Mouse (Mus musculus) liver, adult 2 months (tissue): ENCODE results near the gene Ankrd12. TPM values are rescaled to one million over a fixed set of nuclear protein-coding genes. Genes with fewer than 3 reads are reported as not detected.
"Not testable (repeated sequence)": the region's sequence is repeated elsewhere in the genome, so short reads cannot be mapped to it uniquely, and the experiment has no call there.

Experiments used
- DNase-seq: peaks from one replicate; pipeline ENCODE4 v3.0.0-alpha.2; 2011; ENCODE audit warnings: low read depth, low spot score; ENCODE audit errors: extremely low read depth
- H3K27ac ChIP-seq: fragments of 200-500 bp; replicated peaks from 2 replicates; pipeline ENCODE4 v1.5.1; 2012; ENCODE audit warnings: low read depth, mild to moderate bottlenecking, control low read depth, inconsistent platforms, low read length; ENCODE audit not compliant: insufficient read depth
- H3K27me3 ChIP-seq: fragments of 200-500 bp; 2 replicates; pipeline ENCODE4 v1.6.1; 2012; ENCODE audit warnings: mild to moderate bottlenecking, moderate library complexity, low read length, inconsistent platforms; ENCODE audit not compliant: control insufficient read depth, insufficient read depth
- H3K36me3 ChIP-seq: fragments of 200-500 bp; 2 replicates; pipeline ENCODE4 v1.6.1; 2012; ENCODE audit warnings: low read length, inconsistent platforms; ENCODE audit not compliant: control insufficient read depth, insufficient read depth
- H3K4me1 ChIP-seq: fragments of 200-500 bp; 2 replicates; pipeline ENCODE4 v1.6.1; 2011; ENCODE audit warnings: low read length; ENCODE audit not compliant: control insufficient read depth, insufficient read depth
- H3K4me3 ChIP-seq: fragments of 200-500 bp; 2 replicates; pipeline ENCODE4 v1.5.1; 2011; ENCODE audit warnings: low read depth, mild to moderate bottlenecking, control low read depth, low read length, moderate library complexity; ENCODE audit not compliant: insufficient read depth
- H3K79me2 ChIP-seq: fragments of 200-500 bp; 2 replicates; pipeline ENCODE4 v1.6.1; 2012; ENCODE audit warnings: inconsistent platforms, mild to moderate bottlenecking, low read length, moderate library complexity; ENCODE audit not compliant: control insufficient read depth, insufficient read depth
- H3K9ac ChIP-seq: fragments of 200-500 bp; 2 replicates; pipeline ENCODE4 v1.6.1; 2012; ENCODE audit warnings: low read depth, mild to moderate bottlenecking, control low read depth, inconsistent platforms, low read length
- CTCF ChIP-seq: fragments of 200-500 bp; IDR thresholded peaks from 2 replicates; pipeline ENCODE4 v1.5.1; 2011; ENCODE audit warnings: low read depth, low read length, control low read depth
- POLR2A ChIP-seq: fragments of 200-500 bp; IDR thresholded peaks from 2 replicates; pipeline ENCODE4 v1.6.1; 2011; ENCODE audit warnings: low read length, control low read depth; ENCODE audit not compliant: insufficient read depth; ENCODE audit errors: extremely low read depth
- WGBS: fragments of 180-500 bp; shearing (Covaris S2); methylation state at CpG from one replicate; pipeline ENCODE4 v1.1.7; 2018; 5-methylcytosine and 5-hydroxymethylcytosine counted together
- polyA plus RNA-seq: library from polyadenylated mRNA; depleted of rRNA; stranded (reverse); fragments of >200 nt; gene quantifications from 2 replicates; pipeline ENCODE4 v1.2.3, GENCODE M21; 2012
- total RNA-seq: library from RNA; depleted of rRNA; stranded (reverse); fragments of >200 nt; gene quantifications from 2 replicates; pipeline ENCODE4 v1.2.3, GENCODE M21; 2014

Ankrd12 gene
- total and polyA plus RNA-seq, 2 experiments, result 0.87 to 10.3 TPM

GRCm38 (mm10) chr17:66007473-66007872 lies 69.4 kb downstream of the Ankrd12 start:
- Histone ChIP-seq H3K4me1 (no peaks in the 10 kb centered on the region), H3K4me3 (no peak overlapping the region), H3K27me3 (no peaks in the 10 kb centered on the region), H3K36me3 (no peaks in the 10 kb centered on the region), H3K27ac (no peak overlapping the region), H3K79me2 (no peaks in the 10 kb centered on the region), H3K9ac (no peak overlapping the region)
- WGBS, result 44% methylated on average over 2 of the region's 2 CpGs
- DNase-seq, result peak; percentile 3
- no peak for TF ChIP-seq POLR2A
- no peak for TF ChIP-seq CTCF

GRCm38 (mm10) chr17:65988151-65988820 lies 88.6 kb downstream of the Ankrd12 start:
- Histone ChIP-seq H3K4me1 (no peaks in the 10 kb centered on the region), H3K36me3 (peaks cover 3% of the 10 kb centered on the region; the same call in 1 of the 2 replicates), H3K79me2 (no peaks in the 10 kb centered on the region), H3K9ac (no peak overlapping the region), H3K27ac (no peak overlapping the region), H3K4me3 (no peak overlapping the region), H3K27me3 (no peaks in the 10 kb centered on the region)
- TF ChIP-seq CTCF (no peak), POLR2A (no peak)
- no peak for DNase-seq
- whole genome bisulfite sequencing, result 88% methylated on average over 3 of the region's 3 CpGs

- not testable (repeated sequence) for H3K4me1 ChIP-seq, H3K9ac ChIP-seq, H3K27me3 ChIP-seq, H3K27ac ChIP-seq, H3K79me2 ChIP-seq, DNase-seq, H3K4me3 ChIP-seq
- peaks cover 11% of the 10 kb centered on the region for H3K36me3 ChIP-seq
Observed at GRCm38 (mm10) chr17:65976720-65977119, 100.2 kb downstream of the Ankrd12 start.

- no peak for TF ChIP-seq CTCF
- no peak for TF ChIP-seq POLR2A
- no peak overlapping the region for H3K4me3 ChIP-seq
- no peaks in the 10 kb centered on the region for H3K27me3 ChIP-seq
- 0 out of 2 replicates have a peak, but pooled peaks cover 1% of the 10 kb centered on the region for H3K36me3 ChIP-seq
- no peak for DNase-seq
- H3K4me1 ChIP-seq, result no peaks in the 10 kb centered on the region
- no peak overlapping the region for H3K9ac ChIP-seq
- no peaks in the 10 kb centered on the region for H3K79me2 ChIP-seq
- 76% methylated on average over 11 of the region's 11 CpGs for WGBS
- H3K27ac ChIP-seq, result no peak overlapping the region
Observed at GRCm38 (mm10) chr17:65967751-65968150, 109.1 kb downstream of the Ankrd12 start.

- H3K79me2 ChIP-seq, result no peaks in the 10 kb centered on the region
- H3K27ac ChIP-seq, result no peak overlapping the region
- H3K36me3 ChIP-seq, result no peaks in the 10 kb centered on the region
- no peak overlapping the region for H3K4me3 ChIP-seq
- 97% methylated on average over 2 of the region's 2 CpGs for WGBS
- no peak for DNase-seq
- TF ChIP-seq POLR2A (no peak), CTCF (no peak)
- H3K9ac ChIP-seq, result no peak overlapping the region
- no peaks in the 10 kb centered on the region for H3K4me1 ChIP-seq
- no peaks in the 10 kb centered on the region for H3K27me3 ChIP-seq
Observed at GRCm38 (mm10) chr17:65962263-65962662, 114.6 kb downstream of the Ankrd12 start.

GRCm38 (mm10) chr17:65961606-65962136 lies 115.2 kb downstream of the Ankrd12 start:
- H3K36me3 ChIP-seq, result no peaks in the 10 kb centered on the region
- WGBS, result 94% methylated on average over 2 of the region's 2 CpGs
- no peak for TF ChIP-seq POLR2A
- no peak for TF ChIP-seq CTCF

More at GRCm38 (mm10) chr17:65961606-65962136, 115.2 kb downstream of the Ankrd12 start:
- no peak for DNase-seq
- no peak overlapping the region for H3K27ac ChIP-seq
- no peaks in the 10 kb centered on the region for H3K27me3 ChIP-seq
- no peaks in the 10 kb centered on the region for H3K4me1 ChIP-seq
- no peaks in the 10 kb centered on the region for H3K79me2 ChIP-seq
- H3K4me3 ChIP-seq, result no peak overlapping the region
- H3K9ac ChIP-seq, result no peak overlapping the region
